Mouse (Mus musculus) spleen, adult 2 months (tissue): ENCODE results near the gene Cyp3a41a. TPM values are rescaled to one million over a fixed set of nuclear protein-coding genes. Genes with fewer than 3 reads are reported as not detected.
"Not testable (repeated sequence)": the region's sequence is repeated elsewhere in the genome, so short reads cannot be mapped to it uniquely, and the experiment has no call there.

Experiments used
- DNase-seq, 2 experiments: peaks; one replicate each; pipeline versions ENCODE4 v3.0.0 to v3.0.0-alpha.2; 2012 to 2021; ENCODE audit warnings: low spot score in 2 of 2, low read depth in 1 of 2
- H3K27ac ChIP-seq: fragments of 200-500 bp; 2 replicates; pipeline ENCODE4 v1.5.1; 2012; ENCODE audit warnings: low read length, inconsistent platforms; ENCODE audit not compliant: insufficient read depth
- H3K27me3 ChIP-seq: fragments of 200-500 bp; 2 replicates; pipeline ENCODE4 v1.6.1; 2012; ENCODE audit warnings: mild to moderate bottlenecking, moderate library complexity, low read length, inconsistent platforms; ENCODE audit not compliant: control insufficient read depth, insufficient read depth
- H3K36me3 ChIP-seq: fragments of 200-500 bp; 2 replicates; pipeline ENCODE4 v1.6.1; 2012; ENCODE audit warnings: mild to moderate bottlenecking, low read length, inconsistent platforms; ENCODE audit not compliant: control insufficient read depth, insufficient read depth
- H3K4me1 ChIP-seq: fragments of 200-500 bp; 2 replicates; pipeline ENCODE4 v1.6.1; 2011; ENCODE audit warnings: inconsistent platforms; ENCODE audit not compliant: control insufficient read depth, insufficient read depth, insufficient read length
- H3K4me3 ChIP-seq: fragments of 200-500 bp; 2 replicates; pipeline ENCODE4 v1.5.1; 2011; ENCODE audit warnings: mild to moderate bottlenecking, inconsistent platforms; ENCODE audit not compliant: insufficient read depth, insufficient read length; ENCODE audit errors: extremely low read depth
- CTCF ChIP-seq: fragments of 200-500 bp; IDR thresholded peaks from 2 replicates; pipeline ENCODE4 v1.5.1; 2011; ENCODE audit warnings: mild to moderate bottlenecking, inconsistent platforms; ENCODE audit not compliant: insufficient read depth, insufficient read length, insufficient replicate concordance; ENCODE audit errors: extremely low read depth
- POLR2A ChIP-seq: fragments of 200-500 bp; IDR thresholded peaks from 2 replicates; pipeline ENCODE4 v1.6.1; 2011; ENCODE audit warnings: low read depth, low read length, inconsistent platforms
- WGBS: fragments of 180-500 bp; shearing (Covaris S2); methylation state at CpG from one replicate; pipeline ENCODE4 v1.1.7; 2018; 5-methylcytosine and 5-hydroxymethylcytosine counted together
- polyA plus RNA-seq: library from polyadenylated mRNA; depleted of rRNA; stranded (reverse); fragments of >200 nt; gene quantifications from 2 replicates; pipeline ENCODE4 v1.2.3, GENCODE M21; 2012; rRNA removed

The Cyp3a41a gene
- polyA plus RNA-seq = 0.04 TPM in 1 of 2 replicates, not detected in the other

- WGBS = 53% methylated on average over 1 of the region's 2 CpGs
- not testable (repeated sequence) for H3K36me3 ChIP-seq, DNase-seq
Measured at GRCm38 (mm10) chr5:145720036-145720435, at the start of gene Cyp3a41a. Gene Cyp3a41a (minus strand): TSS chr5:145720136.

GRCm38 (mm10) chr5:145737512-145737911 is 17.6 kb upstream of the Cyp3a41a start:
- 74% methylated on average over 3 of the region's 3 CpGs for WGBS
- not testable (repeated sequence) for H3K36me3 ChIP-seq, H3K27ac ChIP-seq, H3K27me3 ChIP-seq, H3K4me3 ChIP-seq, H3K4me1 ChIP-seq, DNase-seq

More at GRCm38 (mm10) chr5:145720036-145720435, at the start of gene Cyp3a41a:
- H3K27me3 ChIP-seq, H3K27ac ChIP-seq, H3K4me1 ChIP-seq, H3K4me3 ChIP-seq: not testable (repeated sequence)

GRCm38 (mm10) chr5:145714296-145714695 is 5.6 kb downstream of the Cyp3a41a start:
- WGBS = 29% methylated on average over 1 of the region's 1 CpGs

GRCm38 (mm10) chr5:145707372-145707771 is 12.6 kb downstream of the Cyp3a41a start:
- not testable (repeated sequence) for H3K27me3 ChIP-seq, H3K27ac ChIP-seq, H3K4me1 ChIP-seq, H3K36me3 ChIP-seq, H3K4me3 ChIP-seq, DNase-seq
- 79% methylated on average over 2 of the region's 2 CpGs for WGBS

More at GRCm38 (mm10) chr5:145714296-145714695, 5.6 kb downstream of the Cyp3a41a start:
- H3K4me1 ChIP-seq, H3K36me3 ChIP-seq, H3K4me3 ChIP-seq, H3K27ac ChIP-seq, H3K27me3 ChIP-seq, DNase-seq: not testable (repeated sequence)

- no peak for DNase-seq
- Histone ChIP-seq H3K36me3 (no peaks in the 10 kb centered on the region), H3K4me1 (no peaks in the 10 kb centered on the region), H3K4me3 (no peak overlapping the region), H3K27me3 (no peaks in the 10 kb centered on the region), H3K27ac (no peak overlapping the region)
- TF ChIP-seq CTCF = no peak
- no peak for TF ChIP-seq POLR2A
- WGBS = 88% methylated on average over 7 of the region's 7 CpGs
Measured at GRCm38 (mm10) chr5:145662007-145662406, 57.9 kb downstream of the Cyp3a41a start.

- DNase-seq = no peak
- 72% methylated on average over 4 of the region's 4 CpGs for WGBS
- no peak overlapping the region for H3K4me3 ChIP-seq
- H3K36me3 ChIP-seq = no peaks in the 10 kb centered on the region
- H3K27ac ChIP-seq = no peak overlapping the region
- no peaks in the 10 kb centered on the region for H3K4me1 ChIP-seq
- H3K27me3 ChIP-seq = no peaks in the 10 kb centered on the region
- TF ChIP-seq POLR2A = no peak
- TF ChIP-seq CTCF = no peak
Measured at GRCm38 (mm10) chr5:145647779-145648178, 72.2 kb downstream of the Cyp3a41a start.

Other genes with a start within 250 kb of the Cyp3a41a start
- gene Cyp3a41b, start 135.4 kb downstream of the Cyp3a41a start, polyA plus RNA-seq = not detected in 2 replicates
- not detected in 2 replicates for gene Cyp3a44, start 85.7 kb upstream of the Cyp3a41a start, polyA plus RNA-seq
- 0.05 TPM in 1 of 2 replicates, not detected in the other for gene Cyp3a11, start 159.8 kb upstream of the Cyp3a41a start, polyA plus RNA-seq